Mouse (Mus musculus) forebrain, embryonic 16.5 days (tissue): ENCODE measurements around the gene Carf. TPM values are rescaled to one million over a fixed set of nuclear protein-coding genes. Genes with fewer than 3 reads are reported as not detected.

Source experiments
- polyA plus RNA-seq: library from polyadenylated mRNA; unstranded; fragments of >200 nt; fragmentation: Nextera tagmentation; extraction: Ambion mirVana; gene quantifications from 2 replicates; pipeline ENCODE4 v1.2.1, GENCODE M21; 2015

Gene Carf
- polyA plus RNA-seq, 1 experiment from 2014 or later: 9.3 TPM

Other genes with a start within 250 kb of the Carf start
- 29.6 and 33.5 TPM in 2 replicates for gene Fam117b, start 185.2 kb upstream of the Carf start, polyA plus RNA-seq
- 25.4 and 31.4 TPM in 2 replicates for gene Ica1l, start 55.1 kb upstream of the Carf start, polyA plus RNA-seq
- gene Wdr12, start 398 bp downstream of the Carf start, polyA plus RNA-seq: 58.4 and 58.9 TPM in 2 replicates
- 8.9 and 9.8 TPM in 2 replicates for gene Nbeal1, start 82.4 kb downstream of the Carf start, polyA plus RNA-seq
- gene Cyp20a1, start 245.1 kb downstream of the Carf start, polyA plus RNA-seq: 9.0 and 10.7 TPM in 2 replicates